ENCODE assay signal across 22 mouse cellular contexts in genomic region chr6:49332060-49332370, GRCm38 (mm10). TPM values are rescaled to one million over a fixed set of nuclear protein-coding genes. Genes with fewer than 3 reads are reported as not detected.
DNase-seq lines count a peak whose midpoint lies in the region; ATAC-seq and TF ChIP-seq lines count a peak whose summit lies in the region.
"Had no signal": no experiment of that assay in that cellular context is flagged by ENCODE, and none has a peak within 500 bp of the region (broad histone marks: within the 10 kb centered on the region; RNA-seq: fewer than 3 reads in every experiment).

No protein-coding gene starts in this region.

- no peaks in the 10 kb centered on the region for H3K9me3 ChIP-seq in midbrain, embryonic 13.5 days
- no peaks in the 10 kb centered on the region for H3K9me3 ChIP-seq in midbrain, embryonic 16.5 days (replicated peaks; ENCODE audit: control insufficient read depth, low read length, poor library complexity, severe bottlenecking)
- H3K9me3 ChIP-seq in stomach, postnatal 0 days (ENCODE audit: control insufficient read depth, low read length), result no peaks in the 10 kb centered on the region
- H3K9me3 ChIP-seq: forebrain, embryonic 12.5 days; heart, embryonic 15.5 days; limb, embryonic 12.5 days; midbrain, embryonic 12.5 days had no signal

- H3K36me3 ChIP-seq in liver, adult 2 months (ENCODE audit: control insufficient read depth, insufficient read depth, low read length), result no peaks in the 10 kb centered on the region
- H3K36me3 ChIP-seq in midbrain, embryonic 13.5 days, result peaks cover 5% of the 10 kb centered on the region; the same call in 1 of the 2 replicates
- 0 out of 2 replicates have a peak, but pooled peaks cover 5% of the 10 kb centered on the region for H3K36me3 ChIP-seq in midbrain, embryonic 16.5 days (ENCODE audit: control insufficient read depth, insufficient read depth, low read length)
- peaks cover 2% of the 10 kb centered on the region; the same call in 1 of the 2 replicates for H3K36me3 ChIP-seq in stomach, postnatal 0 days (ENCODE audit: control insufficient read depth, insufficient read depth, low read length)
- H3K36me3 ChIP-seq: forebrain, embryonic 12.5 days; heart, embryonic 15.5 days; limb, embryonic 12.5 days; midbrain, embryonic 12.5 days had no signal

- no peak for TF ChIP-seq POLR2A in liver, adult 2 months (IDR thresholded peaks at IDR 0.05; ENCODE audit: extremely low read depth, insufficient read depth, low read length)

- TF ChIP-seq EP300 in stomach, postnatal 0 days (optimal IDR thresholded peaks at IDR 0.05), result no peak

- H3K27me3 ChIP-seq in liver, adult 2 months (ENCODE audit: control insufficient read depth, insufficient read depth, low read length), result no peaks in the 10 kb centered on the region
- no peaks in the 10 kb centered on the region for H3K27me3 ChIP-seq in midbrain, embryonic 13.5 days
- H3K27me3 ChIP-seq in midbrain, embryonic 16.5 days (ENCODE audit: control insufficient read depth, insufficient read depth, low read depth, low read length), result no peaks in the 10 kb centered on the region
- H3K27me3 ChIP-seq in stomach, postnatal 0 days (ENCODE audit: control insufficient read depth, insufficient read depth, low read length), result no peaks in the 10 kb centered on the region
- H3K27me3 ChIP-seq: forebrain, embryonic 12.5 days; heart, embryonic 15.5 days; limb, embryonic 12.5 days; midbrain, embryonic 12.5 days had no signal

- no peak for TF ChIP-seq CTCF in liver, adult 2 months (IDR thresholded peaks at IDR 0.05; ENCODE audit: low read depth, low read length)
- no peak for TF ChIP-seq CTCF in stomach, postnatal 0 days (IDR thresholded peaks at IDR 0.05; ENCODE audit: low read depth)

- DNase-seq in frontal cortex, postnatal 25 days (ENCODE audit: low spot score in 2 of 2), result no peak
- peak; percentile 57 for DNase-seq in liver, adult 2 months (ENCODE audit: extremely low read depth, low read depth, low spot score)
- DNase-seq in liver, result no peak
- DNase-seq in stomach, postnatal 0 days (ENCODE audit: low spot score), result no peak
- DNase-seq in right cerebral cortex, adult 18-20 months, result no peak
- DNase-seq: adrenal gland, postnatal 25 days; cerebellum, postnatal 10 days; gastrocnemius, postnatal 25 days; lung, embryonic 14.5 days; right cerebral cortex, postnatal 4 days; thymus, adult 2 months had no signal

- 0 out of 2 replicates have a peak overlapping the region, but pooled peaks have one; percentile 20 for H3K4me2 ChIP-seq in midbrain, embryonic 13.5 days (replicated peaks)
- no peak overlapping the region for H3K4me2 ChIP-seq in midbrain, embryonic 16.5 days (ENCODE audit: low read length)
- H3K4me2 ChIP-seq in stomach, postnatal 0 days (replicated peaks; ENCODE audit: low read depth), result 0 out of 2 replicates have a peak overlapping the region, but pooled peaks have one; percentile 16
- H3K4me2 ChIP-seq: forebrain, embryonic 12.5 days; heart, embryonic 15.5 days; hindbrain, embryonic 14.5 days; limb, embryonic 12.5 days; lung, embryonic 14.5 days; midbrain, embryonic 12.5 days had no signal

- WGBS in liver, adult 2 months, result 47% methylated on average over 13 of the region's 13 CpGs
- 65% methylated on average over 13 of the region's 13 CpGs for WGBS in midbrain, embryonic 13.5 days
- WGBS in midbrain, embryonic 16.5 days, result 68% methylated on average over 13 of the region's 13 CpGs
- 42% methylated on average over 13 of the region's 13 CpGs for WGBS in stomach, postnatal 0 days

- H3K4me1 ChIP-seq in liver, adult 2 months (ENCODE audit: control insufficient read depth, insufficient read depth, low read length), result 0 out of 2 replicates have a peak, but pooled peaks cover 2% of the 10 kb centered on the region
- peaks cover 7% of the 10 kb centered on the region; the same call in 1 of the 2 replicates for H3K4me1 ChIP-seq in midbrain, embryonic 13.5 days (replicated peaks)
- H3K4me1 ChIP-seq in midbrain, embryonic 16.5 days (ENCODE audit: control insufficient read depth, insufficient read depth, low read length), result no peaks in the 10 kb centered on the region
- H3K4me1 ChIP-seq in stomach, postnatal 0 days (replicated peaks; ENCODE audit: control insufficient read depth, insufficient read depth), result no peaks in the 10 kb centered on the region
- H3K4me1 ChIP-seq: forebrain, embryonic 12.5 days had no signal

- no peak overlapping the region for H3K27ac ChIP-seq in liver, adult 2 months (replicated peaks; ENCODE audit: insufficient read depth, low read depth, low read length)
- H3K27ac ChIP-seq in midbrain, embryonic 13.5 days, result no peak overlapping the region
- H3K27ac ChIP-seq in midbrain, embryonic 16.5 days (ENCODE audit: low read length), result no peak overlapping the region
- H3K27ac ChIP-seq in stomach, postnatal 0 days (replicated peaks), result no peak overlapping the region
- H3K27ac ChIP-seq: forebrain, embryonic 12.5 days; heart, embryonic 15.5 days; hindbrain, embryonic 14.5 days; kidney, postnatal 0 days; layer of hippocampus, adult 2 months; limb, embryonic 12.5 days; midbrain, embryonic 12.5 days had no signal

- peak overlapping the region; percentile 42; the same call in 1 of the 2 replicates for H3K9ac ChIP-seq in liver, adult 2 months (ENCODE audit: low read depth, low read length)
- H3K9ac ChIP-seq in midbrain, embryonic 13.5 days (replicated peaks), result no peak overlapping the region
- no peak overlapping the region for H3K9ac ChIP-seq in midbrain, embryonic 16.5 days (ENCODE audit: low read depth, low read length)
- H3K9ac ChIP-seq in stomach, postnatal 0 days (ENCODE audit: low read length), result no peak overlapping the region
- H3K9ac ChIP-seq: forebrain, embryonic 12.5 days; heart, embryonic 15.5 days; hindbrain, embryonic 14.5 days; limb, embryonic 12.5 days; lung, embryonic 14.5 days; midbrain, embryonic 12.5 days had no signal

- H3K79me2 ChIP-seq in liver, adult 2 months (ENCODE audit: control insufficient read depth, insufficient read depth, low read length), result no peaks in the 10 kb centered on the region

- peak; percentile 59 for ATAC-seq in frontal cortex, adult (ENCODE audit: low TSS enrichment)
- no peak for ATAC-seq in midbrain, embryonic 13.5 days
- ATAC-seq in midbrain, embryonic 16.5 days, result no peak
- no peak for ATAC-seq in stomach, postnatal 0 days (ENCODE audit: low FRiP score, low TSS enrichment)
- ATAC-seq: intestine, postnatal 0 days had no signal

- peak overlapping the region; percentile 26; the same call in 1 of the 2 replicates for H3K4me3 ChIP-seq in liver, adult 2 months (ENCODE audit: insufficient read depth, low read depth, low read length)
- H3K4me3 ChIP-seq in midbrain, embryonic 13.5 days (replicated peaks), result no peak overlapping the region
- no peak overlapping the region for H3K4me3 ChIP-seq in midbrain, embryonic 16.5 days (ENCODE audit: low read depth, low read length)
- H3K4me3 ChIP-seq in stomach, postnatal 0 days (ENCODE audit: low read depth, low read length), result no peak overlapping the region
- H3K4me3 ChIP-seq: forebrain, embryonic 12.5 days; heart, embryonic 15.5 days; layer of hippocampus, adult 2 months; limb, embryonic 12.5 days; midbrain, embryonic 12.5 days had no signal

RNA-seq across cellular contexts. Expression of gene Ccdc126, which starts 12.9 kb away (rescaled TPM):
- 1.2 and 1.8 TPM in 2 replicates for total RNA-seq in liver, adult 2 months (2014; rRNA removed)
- 0.84 and 0.87 TPM in 2 replicates for polyA plus RNA-seq in liver, adult 2 months (2012; rRNA removed)
- polyA plus RNA-seq in midbrain, embryonic 13.5 days (2015; fragmentation: Nextera tagmentation; extraction: Ambion mirVana), result 7.3 and 8.3 TPM in 2 replicates
- 10.5 and 11.5 TPM in 2 replicates for polyA plus RNA-seq in midbrain, embryonic 16.5 days (2015; fragmentation: Nextera tagmentation; extraction: Ambion mirVana)
- polyA plus RNA-seq in stomach, postnatal 0 days (2015; fragmentation: Nextera tagmentation; extraction: Ambion mirVana), result 7.4 and 8.4 TPM in 2 replicates

RNA-seq across cellular contexts. Expression of gene Fam221a, which starts 35.5 kb away (rescaled TPM):
- total RNA-seq in liver, adult 2 months (2014; rRNA removed), result 0.67 and 0.83 TPM in 2 replicates
- polyA plus RNA-seq in liver, adult 2 months (2012; rRNA removed), result 0.14 and 0.17 TPM in 2 replicates
- polyA plus RNA-seq in midbrain, embryonic 13.5 days (2015; fragmentation: Nextera tagmentation; extraction: Ambion mirVana), result 3.0 and 4.3 TPM in 2 replicates
- polyA plus RNA-seq in midbrain, embryonic 16.5 days (2015; fragmentation: Nextera tagmentation; extraction: Ambion mirVana), result 4.3 and 5.9 TPM in 2 replicates
- polyA plus RNA-seq in stomach, postnatal 0 days (2015; fragmentation: Nextera tagmentation; extraction: Ambion mirVana), result 4.4 and 4.7 TPM in 2 replicates
